Mouse (Mus musculus) heart, postnatal 0 days (tissue): ENCODE data around the gene Lkaaear1. TPM values are rescaled to one million over a fixed set of nuclear protein-coding genes. Genes with fewer than 3 reads are reported as not detected.
A peak's percentile ranks its signal among the peaks of the same experiment; 100 is the strongest.

Experiments used
- ATAC-seq: fragments of 200-750 bp; cut with Nextera tagmentation; 2 replicates; pipeline ENCODE4 v1.8.0; 2017; ENCODE audit warnings: low read depth, moderate number of reproducible peaks, moderate library complexity; ENCODE audit not compliant: insufficient read depth
- DNase-seq: peaks from one replicate; pipeline ENCODE4 v3.0.0-alpha.2; 2016; ENCODE audit warnings: low spot score
- H3K27ac ChIP-seq: fragments of 300-500 bp; sonication (generic); 2 replicates; pipeline ENCODE4 v1.5.1; 2014; ENCODE audit warnings: low read depth, mild to moderate bottlenecking
- H3K27me3 ChIP-seq: fragments of 300-500 bp; sonication (generic); 2 replicates; pipeline ENCODE4 v1.6.1; 2014; ENCODE audit warnings: low read length, mixed read lengths; ENCODE audit not compliant: control insufficient read depth, insufficient read depth
- H3K36me3 ChIP-seq: fragments of 300-500 bp; sonication (generic); replicated peaks from 2 replicates; pipeline ENCODE4 v1.6.1; 2014; ENCODE audit warnings: low read length, mixed read lengths; ENCODE audit not compliant: control insufficient read depth, insufficient read depth
- H3K4me1 ChIP-seq: fragments of 300-500 bp; sonication (generic); 2 replicates; pipeline ENCODE4 v1.6.1; 2014; ENCODE audit warnings: antibody characterized with exemption; ENCODE audit not compliant: control insufficient read depth, insufficient read depth
- H3K4me2 ChIP-seq: fragments of 300-500 bp; sonication (generic); 2 replicates; pipeline ENCODE4 v1.6.1; 2014; ENCODE audit warnings: low read depth, mild to moderate bottlenecking, low read length, moderate library complexity
- H3K4me3 ChIP-seq: fragments of 300-500 bp; sonication (generic); 2 replicates; pipeline ENCODE4 v1.5.1; 2014; ENCODE audit warnings: low read depth, low read length
- H3K9ac ChIP-seq: fragments of 300-500 bp; sonication (generic); replicated peaks from 2 replicates; pipeline ENCODE4 v1.6.1; 2014; ENCODE audit warnings: low read depth, low read length, mixed read lengths
- H3K9me3 ChIP-seq: fragments of 300-500 bp; sonication (generic); replicated peaks from 2 replicates; pipeline ENCODE4 v1.6.1; 2016; ENCODE audit warnings: low read length; ENCODE audit not compliant: control insufficient read depth
- CTCF ChIP-seq: IDR thresholded peaks from 2 replicates; pipeline ENCODE4 v1.5.1; 2016; ENCODE audit warnings: antibody characterized with exemption, control low read depth, low read depth
- EP300 ChIP-seq: IDR thresholded peaks from 2 replicates; pipeline ENCODE4 v1.6.1; 2016; ENCODE audit warnings: antibody characterized with exemption, low read depth
- WGBS: fragments of 180-500 bp; shearing (Covaris S2); extraction: QIAGEN DNeasy Blood & Tissue Kit; methylation state at CpG from one replicate; pipeline ENCODE4 v1.1.7; 2014; 5-methylcytosine and 5-hydroxymethylcytosine counted together
- polyA plus RNA-seq: library from polyadenylated mRNA; unstranded; fragments of >200 nt; fragmentation: Nextera tagmentation; extraction: Ambion mirVana; gene quantifications from 2 replicates; pipeline ENCODE4 v1.2.1, GENCODE M21; 2015
- total RNA-seq: library from RNA; depleted of rRNA; stranded (reverse); fragments of >200 nt; gene quantifications from 2 replicates; pipeline ENCODE4 v1.2.3, GENCODE M21; 2014; ENCODE audit warnings: low replicate concordance

Lkaaear1 gene
- total and polyA plus RNA-seq, 2 experiments from 2014 or later, result not detected

- no peak for TF ChIP-seq CTCF
- TF ChIP-seq EP300, result no peak
- Histone ChIP-seq H3K9ac (no peak overlapping the region), H3K9me3 (no peaks in the 10 kb centered on the region), H3K27ac (no peak overlapping the region), H3K4me2 (no peak overlapping the region), H3K4me3 (no peak overlapping the region), H3K36me3 (no peaks in the 10 kb centered on the region), H3K27me3 (no peaks in the 10 kb centered on the region; the same call in 1 of the 2 replicates), H3K4me1 (peaks cover 6% of the 10 kb centered on the region; the same call in 1 of the 2 replicates)
- DNase-seq (no peak), ATAC-seq (no peak)
- WGBS, result 66% methylated on average over 33 of the region's 33 CpGs
These were observed 1.3 kb downstream of the Lkaaear1 start for GRCm38 (mm10) chr2:181696801-181697420.

GRCm38 (mm10) chr2:181695776-181696175, 2.5 kb downstream of the Lkaaear1 start:
- H3K9ac ChIP-seq, result no peak overlapping the region
- no peaks in the 10 kb centered on the region for H3K36me3 ChIP-seq
- H3K27me3 ChIP-seq, result no peaks in the 10 kb centered on the region; the same call in 1 of the 2 replicates
- H3K4me1 ChIP-seq, result peaks cover 6% of the 10 kb centered on the region; the same call in 1 of the 2 replicates
- no peak for DNase-seq
- no peak for ATAC-seq
- H3K9me3 ChIP-seq, result no peaks in the 10 kb centered on the region
- H3K4me3 ChIP-seq, result no peak overlapping the region
- H3K27ac ChIP-seq, result no peak overlapping the region
- WGBS, result 54% methylated on average over 1 of the region's 1 CpGs
- no peak overlapping the region for H3K4me2 ChIP-seq
- no peak for TF ChIP-seq CTCF
- TF ChIP-seq EP300, result no peak

- DNase-seq (no peak), ATAC-seq (no peak)
- Histone ChIP-seq H3K4me3 (no peak overlapping the region), H3K4me1 (peaks cover 6% of the 10 kb centered on the region; the same call in 1 of the 2 replicates), H3K9ac (no peak overlapping the region), H3K36me3 (no peaks in the 10 kb centered on the region), H3K9me3 (no peaks in the 10 kb centered on the region), H3K27ac (no peak overlapping the region), H3K27me3 (no peaks in the 10 kb centered on the region; the same call in 1 of the 2 replicates), H3K4me2 (peak overlapping the region; percentile 96; the same call in 1 of the 2 replicates)
- WGBS, result 89% methylated on average over 3 of the region's 3 CpGs
- no peak for TF ChIP-seq EP300
- TF ChIP-seq CTCF, result no peak
These were observed 3.7 kb downstream of the Lkaaear1 start for GRCm38 (mm10) chr2:181694581-181694980.

GRCm38 (mm10) chr2:181693339-181694280, 4.6 kb downstream of the Lkaaear1 start, which contains the start of gene Rgs19:
Gene Rgs19, minus strand, starts transcription at chr2:181693977.
- DNase-seq (peak; percentile 68), ATAC-seq (peak; percentile 79)
- H3K27ac ChIP-seq, result 0 out of 2 replicates have a peak within 1 kb of the TSS, but pooled peaks have one; percentile 3
- TF ChIP-seq EP300, result no peak
- TF ChIP-seq CTCF, result no peak
- H3K36me3 ChIP-seq, result 0 out of 2 replicates have a peak, but pooled peaks cover 8% of the 10 kb centered on the region
- H3K4me2 ChIP-seq, result peak within 1 kb of the TSS; percentile 96
- H3K9me3 ChIP-seq, result no peaks in the 10 kb centered on the region
- H3K27me3 ChIP-seq, result no peaks in the 10 kb centered on the region; the same call in 1 of the 2 replicates
- H3K9ac ChIP-seq, result peak within 1 kb of the TSS; percentile 60
- peaks cover 6% of the 10 kb centered on the region; the same call in 1 of the 2 replicates for H3K4me1 ChIP-seq
- peak within 1 kb of the TSS; percentile 56 for H3K4me3 ChIP-seq
- under 1% methylated on average over 72 of the region's 75 CpGs for WGBS

GRCm38 (mm10) chr2:181692304-181692703, 5.9 kb downstream of the Lkaaear1 start:
- no peaks in the 10 kb centered on the region; the same call in 1 of the 2 replicates for H3K27me3 ChIP-seq

More at GRCm38 (mm10) chr2:181692304-181692703, 5.9 kb downstream of the Lkaaear1 start:
- H3K27ac ChIP-seq, result no peak overlapping the region
- peaks cover 6% of the 10 kb centered on the region; the same call in 1 of the 2 replicates for H3K4me1 ChIP-seq
- DNase-seq, result no peak
- 86% methylated on average over 3 of the region's 3 CpGs for WGBS
- H3K9ac ChIP-seq, result no peak overlapping the region
- no peak overlapping the region for H3K4me2 ChIP-seq
- 0 out of 2 replicates have a peak, but pooled peaks cover 8% of the 10 kb centered on the region for H3K36me3 ChIP-seq
- no peaks in the 10 kb centered on the region for H3K9me3 ChIP-seq
- no peak for TF ChIP-seq EP300
- no peak for ATAC-seq
- no peak overlapping the region for H3K4me3 ChIP-seq
